Mouse (Mus musculus) CH12.LX (cell line): ENCODE measurements around the gene Olfr699.

Experiments
- CTCF ChIP-seq, 2 experiments: IDR thresholded peaks in 1 of 2; conservative IDR thresholded peaks in 1 of 2; 2 replicates each; pipeline ENCODE4 v1.5.1; 2011 to 2012; ENCODE audit warnings: low read depth in 2 of 2, low read length in 2 of 2, improper control_type of control experiment in 1 of 2, inconsistent platforms in 1 of 2, mild to moderate bottlenecking in 1 of 2, moderate library complexity in 1 of 2
- EP300 ChIP-seq: IDR thresholded peaks from 2 replicates; pipeline ENCODE4 v1.6.1; 2011; ENCODE audit warnings: low read length, improper control_type of control experiment
- MAX ChIP-seq: IDR thresholded peaks from 2 replicates; pipeline ENCODE4 v1.6.1; 2011; ENCODE audit warnings: low read length, improper control_type of control experiment
- POLR2A ChIP-seq: IDR thresholded peaks from 2 replicates; pipeline ENCODE4 v1.6.1; 2011; ENCODE audit warnings: low read depth, mild to moderate bottlenecking, improper control_type of control experiment, low read length
- SIN3A ChIP-seq: IDR thresholded peaks from 2 replicates; pipeline ENCODE4 v1.6.1; 2012; ENCODE audit warnings: low read length, improper control_type of control experiment, inconsistent platforms
- UBTF ChIP-seq: IDR thresholded peaks from 2 replicates; pipeline ENCODE4 v1.6.1; 2012; ENCODE audit warnings: low read depth, mild to moderate bottlenecking, inconsistent platforms, low read length, improper control_type of control experiment, moderate library complexity
- ZC3H11A ChIP-seq: IDR thresholded peaks from 2 replicates; pipeline ENCODE4 v1.6.1; 2012; ENCODE audit warnings: low read depth, mild to moderate bottlenecking, inconsistent platforms, low read length, improper control_type of control experiment

GRCm38 (mm10) chr7:106808734-106809133 lies 15.7 kb upstream of the Olfr699 start, which contains the start of gene Olfr700:
- TF ChIP-seq ZC3H11A (no peak), CTCF (conservative IDR thresholded peaks at IDR 0.05 in 1 of 2, IDR thresholded peaks at IDR 0.05 in 1 of 2; ENCODE audit: low read depth in 2 of 2, low read length in 2 of 2) (no peak), MAX (no peak), POLR2A (no peak), UBTF (no peak), EP300 (no peak), SIN3A (no peak)
